Mouse (Mus musculus): ENCODE measurements around the gene Rnf103.
A peak's percentile ranks its signal among the peaks of the same experiment; 100 is the strongest.
"Not testable (repeated sequence)": the region's sequence is repeated elsewhere in the genome, so short reads cannot be mapped to it uniquely, and the experiment has no call there.

Gene Rnf103

DNA sequence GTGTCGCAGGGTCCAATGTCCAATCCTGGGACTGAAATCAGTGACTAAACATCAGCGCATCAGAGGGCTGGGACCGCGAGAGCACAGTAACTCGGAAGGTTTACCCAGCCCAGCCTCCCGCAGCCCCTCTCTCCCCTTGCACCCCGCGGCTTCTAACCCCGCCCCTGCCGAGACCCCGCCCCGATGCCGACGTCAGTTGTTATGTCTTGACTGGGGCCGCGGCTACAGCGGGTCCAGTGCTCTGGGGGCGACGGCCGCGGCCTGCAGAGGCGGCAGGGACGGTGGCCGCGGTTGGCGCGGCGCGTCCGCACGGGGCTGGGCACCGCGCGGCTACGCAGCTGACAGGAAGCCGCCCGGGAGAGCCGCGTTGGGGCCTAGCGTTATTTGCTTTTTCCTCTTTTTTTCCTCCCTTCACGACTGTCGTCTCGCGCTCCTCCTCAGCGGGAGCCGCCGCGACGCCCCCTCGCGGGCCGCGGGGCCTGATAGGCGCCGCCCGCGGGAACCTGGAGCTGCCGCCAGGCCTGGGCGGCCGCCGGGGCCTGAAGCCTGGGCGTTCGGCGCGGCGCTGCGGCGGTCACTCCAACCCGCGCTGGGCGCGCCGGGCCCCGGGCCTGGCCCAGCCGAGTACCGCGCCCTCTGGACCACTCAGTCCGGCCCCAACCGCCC lies at the start of gene Rnf103:
TSS of gene Rnf103 (plus strand) at position 220 of the 666 bp plus-strand sequence.
- peak; percentile 66 for DNase-seq (ENCODE audit: low spot score)

- DNase-seq (ENCODE audit: low spot score) = no peak
These were observed 48.9 kb upstream of the Rnf103 start for GRCm38 (mm10) chr6:71444756-71445155.

DNA sequence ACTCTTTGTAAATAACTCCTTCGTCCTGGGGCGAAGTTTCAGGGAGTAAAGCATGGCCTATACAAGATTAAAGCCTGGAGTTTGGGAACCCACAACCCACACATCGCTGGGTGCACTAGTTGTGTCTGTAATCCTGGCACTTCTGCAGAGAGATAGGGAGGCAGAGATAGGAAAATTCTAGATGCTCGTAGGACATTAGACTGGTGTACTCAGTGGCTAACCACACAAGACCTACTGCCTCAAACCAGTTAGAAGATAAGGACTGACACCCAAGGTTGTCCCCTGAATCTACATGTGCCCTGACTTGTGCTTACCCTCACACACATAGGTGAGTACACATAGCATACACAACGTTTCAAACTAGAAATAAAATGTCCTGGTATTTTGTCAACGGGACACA lies 48.1 kb upstream of the Rnf103 start:
- no peak for DNase-seq (ENCODE audit: low spot score)

DNA sequence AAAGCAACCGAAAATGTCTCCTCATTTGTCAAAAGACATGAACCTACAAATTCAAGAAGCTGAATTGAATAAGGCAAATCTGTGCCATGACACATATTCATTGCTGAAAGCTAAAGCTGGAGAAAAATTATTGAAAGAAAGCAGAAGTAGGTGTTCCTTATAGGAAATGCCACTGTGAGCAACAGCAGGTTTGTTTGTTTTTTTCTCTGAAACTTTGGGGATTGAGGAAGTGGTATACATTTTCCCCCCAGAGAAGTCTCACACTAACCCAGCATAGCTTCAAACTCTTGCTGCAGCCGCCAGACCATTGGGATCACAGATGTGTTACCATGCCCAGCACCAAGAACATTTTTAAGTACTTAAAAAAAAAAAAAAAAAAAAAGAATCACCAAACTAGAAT lies 40.9 kb upstream of the Rnf103 start:
- no peak for DNase-seq (ENCODE audit: low spot score)

DNA sequence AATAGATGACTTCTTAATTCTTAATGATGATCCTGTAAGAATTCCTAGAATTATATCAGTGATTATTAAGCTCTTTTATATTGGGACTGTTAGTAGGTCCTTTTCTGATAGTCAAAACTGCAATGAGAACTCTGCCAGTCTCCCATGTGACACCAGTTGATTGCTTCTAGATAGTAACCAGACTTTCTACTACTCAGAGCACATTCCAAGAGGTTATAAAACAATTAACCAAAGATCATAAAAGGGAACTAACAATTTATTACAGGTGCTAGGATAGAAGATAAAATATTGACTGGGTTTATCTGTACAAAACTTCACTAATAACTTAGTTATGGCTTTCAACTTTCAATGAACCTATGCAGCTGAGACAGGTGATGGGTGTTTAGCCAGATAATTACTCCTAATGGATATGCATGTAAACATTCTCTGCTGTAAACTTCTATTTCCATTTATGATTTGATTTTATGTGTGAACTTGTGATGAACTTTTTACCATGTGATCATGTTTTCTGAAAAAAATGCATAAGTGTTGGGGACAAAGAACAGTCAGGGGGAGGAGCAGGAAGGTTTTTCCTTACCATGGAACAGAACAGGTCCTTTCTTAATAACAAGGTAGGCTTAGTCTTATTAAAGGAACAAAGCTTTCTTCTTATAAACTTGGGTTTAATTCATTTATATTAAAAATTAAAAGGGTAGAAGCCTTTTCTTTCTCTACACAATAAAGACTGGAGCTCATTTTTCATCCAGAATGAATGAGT lies 39.5 kb upstream of the Rnf103 start:
- not testable (repeated sequence) for DNase-seq (ENCODE audit: low spot score)

- no peak for DNase-seq (ENCODE audit: low spot score)
These were observed 35.6 kb upstream of the Rnf103 start for GRCm38 (mm10) chr6:71457956-71458608.

DNA sequence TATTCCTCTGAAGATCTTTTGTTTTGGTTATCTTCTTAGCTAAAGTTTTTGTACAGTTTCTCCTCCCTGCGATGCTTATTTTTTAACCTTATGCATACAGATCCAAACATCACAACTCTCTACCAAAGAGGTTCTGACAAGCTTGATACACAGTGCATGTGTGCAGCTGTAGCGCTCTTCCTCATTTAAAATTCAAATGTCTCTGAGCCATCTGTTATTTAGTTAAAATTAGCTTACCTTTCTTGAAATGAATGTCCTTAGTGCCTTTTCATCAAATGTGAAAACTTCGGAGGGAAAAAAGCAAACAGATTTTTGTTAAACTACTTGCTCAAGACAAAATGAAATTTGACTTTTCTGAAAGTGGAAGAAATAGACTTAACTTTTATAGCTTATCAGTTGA lies 28.5 kb upstream of the Rnf103 start:
- no peak for DNase-seq (ENCODE audit: low spot score)

- DNase-seq (ENCODE audit: low spot score) = no peak
These were observed 25.9 kb upstream of the Rnf103 start for GRCm38 (mm10) chr6:71467766-71468165.

DNA sequence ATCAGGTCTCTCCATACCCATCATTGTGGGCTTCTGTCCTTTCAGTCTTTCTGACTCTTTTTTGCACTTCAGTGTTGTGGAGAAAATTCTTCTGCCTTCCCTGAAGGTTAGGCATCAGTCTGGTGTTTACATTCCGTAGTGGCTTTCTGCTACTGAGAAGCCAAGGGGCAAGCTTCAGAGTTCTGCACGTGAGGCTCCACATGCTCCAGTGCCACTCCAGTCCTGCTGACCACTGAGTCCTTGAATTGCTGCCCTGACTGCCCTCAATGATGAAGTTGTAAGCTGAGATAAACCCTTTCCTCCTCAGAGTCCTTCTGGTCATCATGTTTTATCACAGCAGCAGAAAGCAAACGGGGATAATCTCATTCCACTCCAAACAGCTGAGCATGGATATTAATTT lies 24.4 kb upstream of the Rnf103 start:
- DNase-seq (ENCODE audit: low spot score) = no peak

DNA sequence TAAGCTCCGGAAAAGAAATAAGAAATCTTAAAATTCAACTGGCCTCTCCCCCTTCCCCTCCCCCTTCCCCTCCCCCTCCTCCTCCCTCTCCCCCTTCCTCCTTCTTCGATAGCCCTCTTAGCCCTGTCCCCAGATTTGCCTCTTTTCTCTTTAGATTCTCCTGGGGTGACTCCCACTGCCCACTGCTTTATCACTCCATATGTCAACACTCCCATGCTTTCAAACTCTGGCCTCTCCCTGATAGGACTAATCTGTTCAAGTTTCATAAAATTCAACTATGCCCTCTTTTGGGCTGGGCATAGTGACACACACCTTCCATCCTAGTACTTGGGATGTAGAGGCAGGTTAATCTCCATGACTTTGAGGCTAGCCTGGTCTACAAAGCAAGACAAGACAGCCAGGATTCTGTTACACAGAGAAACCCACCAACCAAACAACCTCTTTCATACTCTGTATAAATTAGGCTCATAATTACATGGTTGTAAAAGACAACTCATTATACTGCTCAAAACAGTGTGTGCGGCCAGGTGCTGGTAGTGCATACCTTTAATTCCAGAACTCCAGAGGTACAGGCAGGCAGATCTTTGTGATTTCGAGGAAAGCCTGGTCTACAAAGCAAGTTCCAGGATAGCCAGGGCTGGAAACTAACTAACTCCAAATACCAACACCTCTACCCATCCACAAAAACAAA lies 21.7 kb upstream of the Rnf103 start:
- no peak for DNase-seq (ENCODE audit: low spot score)

DNA sequence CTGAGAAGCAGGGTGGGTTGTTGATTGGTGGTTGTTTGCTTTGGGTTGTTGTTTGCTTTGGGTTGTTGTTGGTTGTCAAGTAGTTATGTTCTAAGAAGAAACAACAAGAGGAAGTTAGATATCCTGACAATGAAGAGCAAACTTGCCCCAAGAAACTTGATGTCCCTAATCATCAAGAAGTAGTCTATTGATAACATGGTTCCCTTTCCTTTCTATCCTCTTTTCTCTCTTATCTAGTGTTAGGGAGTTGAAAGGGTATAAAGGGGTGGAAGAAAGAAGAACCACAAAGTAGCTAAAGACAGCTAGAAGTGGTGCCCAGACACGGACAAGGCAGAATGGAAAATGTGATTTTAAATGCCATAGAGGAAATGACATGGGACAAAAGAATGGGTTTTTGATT lies 20.9 kb upstream of the Rnf103 start:
- DNase-seq (ENCODE audit: low spot score) = no peak

GRCm38 (mm10) chr6:71475604-71476003 lies 18.1 kb upstream of the Rnf103 start:
- no peak for DNase-seq (ENCODE audit: low spot score)

DNA sequence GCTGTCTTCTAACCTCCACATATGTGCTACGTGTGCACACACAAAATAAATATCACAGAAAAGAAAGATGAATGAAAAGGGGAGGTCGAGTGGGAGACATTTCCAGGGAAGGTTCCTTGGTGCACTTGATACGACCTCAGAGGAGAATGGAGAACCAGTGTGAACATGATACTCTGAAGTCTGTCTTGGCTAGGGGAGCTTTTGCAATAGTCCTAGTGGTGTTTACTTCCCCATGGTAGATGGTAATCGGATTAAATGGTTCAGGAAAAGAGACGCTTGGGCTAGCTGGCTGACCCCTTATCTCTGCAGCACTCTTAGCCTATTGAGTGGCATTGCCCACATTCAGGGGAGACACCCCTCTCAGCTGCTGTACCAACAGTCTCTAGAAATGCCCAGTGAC lies 16.9 kb upstream of the Rnf103 start:
- no peak for DNase-seq (ENCODE audit: low spot score)

- not testable (repeated sequence) for DNase-seq (ENCODE audit: low spot score)
These were observed 14.7 kb upstream of the Rnf103 start for GRCm38 (mm10) chr6:71478816-71479568.

DNA sequence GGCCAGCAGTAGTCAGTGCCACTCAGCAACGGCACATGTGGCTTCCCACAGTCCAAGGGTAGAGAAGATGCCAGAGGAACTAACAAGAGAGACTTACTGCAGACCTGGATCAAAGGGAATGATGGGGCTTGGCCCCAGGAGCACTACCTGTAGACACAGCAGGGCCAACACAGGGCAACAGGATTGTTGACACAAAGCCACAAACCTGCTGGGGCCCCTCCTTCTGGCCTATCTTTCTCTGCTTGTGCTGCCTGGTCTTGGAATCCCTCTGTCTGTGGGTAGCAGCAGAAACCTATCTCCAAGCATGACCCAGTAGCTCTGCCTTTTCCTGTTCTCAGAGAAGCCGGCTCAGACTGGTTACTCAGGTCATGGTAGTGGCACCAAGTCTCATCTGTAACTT lies 14.1 kb upstream of the Rnf103 start:
- DNase-seq (ENCODE audit: low spot score) = not testable (repeated sequence)

DNA sequence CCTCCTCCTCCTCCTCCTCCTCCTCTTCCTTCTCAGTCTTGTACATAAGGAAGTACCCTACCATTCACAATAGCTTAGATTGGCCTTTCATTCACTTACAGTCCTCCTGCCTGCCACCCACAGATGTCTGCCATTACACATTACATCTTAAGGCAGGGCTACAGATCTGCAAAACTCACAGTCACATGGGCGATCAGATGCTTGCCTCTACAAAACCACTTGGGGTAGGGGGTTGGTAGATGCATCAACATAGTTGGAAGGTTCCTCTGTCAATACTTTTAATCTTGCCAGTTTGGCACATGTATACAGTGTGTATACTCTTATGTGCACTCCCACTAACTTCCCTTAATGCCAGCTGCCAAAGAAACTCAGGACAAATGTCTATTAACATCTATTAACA lies 13.6 kb upstream of the Rnf103 start:
- no peak for DNase-seq (ENCODE audit: low spot score)

- no peak for DNase-seq (ENCODE audit: low spot score)
These were observed 12.6 kb upstream of the Rnf103 start for GRCm38 (mm10) chr6:71481136-71481535.

- no peak for DNase-seq (ENCODE audit: low spot score)
These were observed 8.4 kb upstream of the Rnf103 start for GRCm38 (mm10) chr6:71485246-71485645.

GRCm38 (mm10) chr6:71486226-71486625 lies 7.5 kb upstream of the Rnf103 start:
- no peak for DNase-seq (ENCODE audit: low spot score)

- no peak for DNase-seq (ENCODE audit: low spot score)
These were observed 6.8 kb upstream of the Rnf103 start for GRCm38 (mm10) chr6:71486867-71487266.

GRCm38 (mm10) chr6:71487966-71488365 lies 5.7 kb upstream of the Rnf103 start:
- DNase-seq (ENCODE audit: low spot score) = no peak

DNA sequence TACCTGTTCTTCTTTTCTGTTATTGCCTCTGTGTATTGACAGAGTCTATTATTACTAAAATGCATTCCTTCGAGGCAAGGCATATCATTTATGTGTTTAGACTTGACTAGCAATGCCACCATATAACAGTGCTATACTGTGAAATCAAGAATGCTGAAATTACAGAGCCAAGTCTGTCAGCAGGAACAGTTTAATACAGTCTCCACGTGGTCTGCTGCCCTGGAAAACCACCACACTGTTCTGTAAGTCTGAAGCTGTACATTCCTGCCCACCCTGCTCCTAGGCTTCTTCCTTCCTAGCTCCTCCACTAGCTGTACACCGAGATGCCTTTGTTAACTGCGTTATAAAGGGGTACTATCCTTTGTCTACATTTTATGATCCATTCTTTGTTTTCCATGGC lies 1.6 kb upstream of the Rnf103 start:
- DNase-seq (ENCODE audit: low spot score) = no peak
